Mouse (Mus musculus) hindbrain, embryonic 14.5 days (tissue): ENCODE results near the gene Rnf185. TPM values are rescaled to one million over a fixed set of nuclear protein-coding genes. Genes with fewer than 3 reads are reported as not detected.

Experiments
- ATAC-seq: fragments of 200-750 bp; cut with Nextera tagmentation; 2 replicates; pipeline ENCODE4 v1.8.0; 2017; ENCODE audit warnings: moderate number of reproducible peaks, mild to moderate bottlenecking, moderate TSS enrichment, moderate library complexity; ENCODE audit not compliant: low FRiP score
- DNase-seq: peaks from one replicate; pipeline ENCODE4 v3.0.0-alpha.2; 2015; ENCODE audit warnings: low spot score
- H3K27ac ChIP-seq: fragments of 300-500 bp; sonication (generic); 2 replicates; pipeline ENCODE4 v1.5.1; 2014; ENCODE audit warnings: mild to moderate bottlenecking, moderate library complexity
- H3K27me3 ChIP-seq: fragments of 300-500 bp; sonication (generic); 2 replicates; pipeline ENCODE4 v1.6.1; 2014; ENCODE audit warnings: mild to moderate bottlenecking, low read length, mixed read lengths; ENCODE audit not compliant: control insufficient read depth, insufficient read depth
- H3K36me3 ChIP-seq: fragments of 300-500 bp; sonication (generic); replicated peaks from 2 replicates; pipeline ENCODE4 v1.6.1; 2014; ENCODE audit not compliant: control insufficient read depth, insufficient read depth
- H3K4me1 ChIP-seq: fragments of 300-500 bp; sonication (generic); replicated peaks from 2 replicates; pipeline ENCODE4 v1.6.1; 2014; ENCODE audit warnings: antibody characterized with exemption, low read length, mixed read lengths; ENCODE audit not compliant: control insufficient read depth, insufficient read depth
- H3K4me2 ChIP-seq: fragments of 300-500 bp; sonication (generic); replicated peaks from 2 replicates; pipeline ENCODE4 v1.6.1; 2014; ENCODE audit warnings: mild to moderate bottlenecking, moderate library complexity
- H3K4me3 ChIP-seq: fragments of 300-500 bp; sonication (generic); replicated peaks from 2 replicates; pipeline ENCODE4 v1.5.1; 2014; ENCODE audit warnings: mild to moderate bottlenecking, low read length
- H3K9ac ChIP-seq: fragments of 300-500 bp; sonication (generic); 2 replicates; pipeline ENCODE4 v1.6.1; 2014
- H3K9me3 ChIP-seq: fragments of 300-500 bp; sonication (generic); 2 replicates; pipeline ENCODE4 v1.6.1; 2016; ENCODE audit warnings: low read length; ENCODE audit not compliant: control insufficient read depth
- WGBS: fragments of 180-500 bp; shearing (Covaris S2); extraction: QIAGEN DNeasy Blood & Tissue Kit; methylation state at CpG from one replicate; pipeline ENCODE4 v1.1.7; 2014; 5-methylcytosine and 5-hydroxymethylcytosine counted together
- polyA plus RNA-seq: library from polyadenylated mRNA; unstranded; fragments of >200 nt; fragmentation: Nextera tagmentation; extraction: Ambion mirVana; gene quantifications from 2 replicates; pipeline ENCODE4 v1.2.1, GENCODE M21; 2014

Rnf185 gene
- polyA plus RNA-seq, 1 experiment from 2014 or later = 46.3 TPM

DNA sequence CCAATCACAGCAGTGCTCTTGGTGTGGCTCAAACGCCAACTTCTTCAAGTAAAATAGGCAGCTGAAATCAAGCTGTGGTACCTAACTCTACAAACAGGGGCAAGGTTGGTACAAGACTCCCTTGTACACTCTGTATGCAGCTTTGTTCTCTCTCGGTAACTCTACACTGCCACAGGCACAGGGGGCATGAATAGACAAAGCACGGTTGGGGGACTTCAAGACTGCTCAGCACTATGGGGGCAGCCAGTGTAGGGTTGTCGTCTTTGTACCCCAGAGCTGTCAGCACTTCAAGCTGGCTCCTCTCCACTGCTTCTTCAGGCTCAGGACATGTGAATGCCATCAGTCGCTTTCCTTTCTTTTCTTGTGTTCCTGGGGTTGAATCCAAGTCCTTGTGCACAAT, 57.6 kb downstream of the Rnf185 start:
- no peaks in the 10 kb centered on the region for H3K36me3 ChIP-seq
- peak overlapping the region; percentile 24; the same call in 1 of the 2 replicates for H3K27ac ChIP-seq
- no peak overlapping the region for H3K9ac ChIP-seq
- ATAC-seq (peak; percentile 38; the same call in 1 of the 2 replicates), DNase-seq (no peak)
- H3K4me2 ChIP-seq = no peak overlapping the region
- H3K4me1 ChIP-seq = 0 out of 2 replicates have a peak, but pooled peaks cover 6% of the 10 kb centered on the region
- 44% methylated on average over 5 of the region's 5 CpGs for WGBS
- H3K4me3 ChIP-seq = no peak overlapping the region
- no peaks in the 10 kb centered on the region for H3K9me3 ChIP-seq
- no peaks in the 10 kb centered on the region for H3K27me3 ChIP-seq

DNA sequence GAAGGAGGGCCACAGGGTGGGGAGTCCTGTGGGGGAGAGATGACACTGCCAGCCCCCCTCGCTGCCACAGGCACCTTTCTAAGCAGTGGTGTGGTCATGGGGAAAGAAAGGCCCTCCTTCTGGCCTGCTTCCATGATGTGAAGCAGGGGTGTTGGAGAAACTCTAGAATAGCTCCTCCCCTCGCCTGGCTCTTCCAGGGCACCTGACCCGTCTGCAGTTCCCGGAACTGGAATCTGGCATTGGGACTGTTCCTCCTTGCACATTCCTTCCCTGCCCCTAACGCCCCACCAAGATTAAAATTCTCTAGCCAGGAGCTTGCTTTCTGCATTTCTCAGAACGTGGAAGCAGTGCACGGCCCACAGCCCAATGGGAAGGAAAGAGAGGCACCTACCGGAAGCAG, 59.6 kb downstream of the Rnf185 start:
- Histone ChIP-seq H3K9ac (no peak overlapping the region), H3K27me3 (no peaks in the 10 kb centered on the region), H3K27ac (no peak overlapping the region), H3K36me3 (no peaks in the 10 kb centered on the region), H3K4me3 (no peak overlapping the region), H3K4me2 (no peak overlapping the region), H3K9me3 (no peaks in the 10 kb centered on the region), H3K4me1 (0 out of 2 replicates have a peak, but pooled peaks cover 6% of the 10 kb centered on the region)
- WGBS = 88% methylated on average over 8 of the region's 8 CpGs
- ATAC-seq (no peak), DNase-seq (no peak)

DNA sequence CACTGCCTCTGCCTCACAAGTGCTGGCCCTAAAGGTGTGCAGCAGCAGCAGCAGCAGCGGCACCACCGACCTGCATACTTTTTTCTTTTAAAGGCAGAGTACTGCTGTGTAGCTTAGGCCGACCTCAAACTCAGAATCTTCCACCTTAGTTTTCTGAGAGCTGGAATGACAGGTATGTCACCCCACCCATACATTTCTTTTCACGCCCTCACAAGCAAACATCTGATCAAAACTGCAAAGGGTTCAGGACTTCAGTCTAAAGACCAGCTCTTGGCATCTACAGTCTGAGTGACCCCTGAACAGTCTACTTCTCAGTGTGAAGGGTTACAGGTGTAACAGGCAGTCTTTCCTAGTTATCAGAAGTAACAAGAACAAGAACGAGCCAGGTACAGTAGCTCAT, 61.4 kb downstream of the Rnf185 start:
- ATAC-seq = no peak
- H3K4me1 ChIP-seq = no peaks in the 10 kb centered on the region
- H3K4me2 ChIP-seq = no peak overlapping the region
- 94% methylated on average over 5 of the region's 5 CpGs for WGBS
- no peaks in the 10 kb centered on the region for H3K36me3 ChIP-seq
- H3K9me3 ChIP-seq = no peaks in the 10 kb centered on the region
- no peak for DNase-seq
- H3K9ac ChIP-seq = no peak overlapping the region
- H3K4me3 ChIP-seq = no peak overlapping the region
- no peak overlapping the region for H3K27ac ChIP-seq
- H3K27me3 ChIP-seq = no peaks in the 10 kb centered on the region

DNA sequence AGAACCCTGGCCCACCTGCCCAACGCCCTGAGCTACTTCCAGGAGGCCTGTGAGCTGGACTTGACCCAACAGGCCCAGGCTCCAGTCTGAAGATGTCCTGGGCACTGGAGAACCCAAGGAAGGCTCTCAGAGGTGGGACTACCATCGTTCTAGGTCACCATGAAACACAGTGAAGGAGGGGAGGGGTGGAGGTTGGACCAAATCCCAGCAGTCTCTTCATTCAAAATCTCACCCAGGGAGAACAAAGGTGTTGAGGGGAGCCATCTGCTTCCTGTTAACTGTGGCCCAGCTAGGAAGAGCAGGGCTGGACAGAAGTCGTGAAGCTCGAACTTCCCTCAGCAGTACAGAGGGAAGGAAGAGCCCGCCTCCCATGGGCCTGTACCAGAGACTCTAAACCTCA, 62.2 kb downstream of the Rnf185 start:
- ATAC-seq (no peak), DNase-seq (no peak)
- Histone ChIP-seq H3K9me3 (no peaks in the 10 kb centered on the region), H3K27me3 (no peaks in the 10 kb centered on the region), H3K27ac (no peak overlapping the region), H3K4me3 (no peak overlapping the region), H3K36me3 (no peaks in the 10 kb centered on the region), H3K9ac (no peak overlapping the region), H3K4me1 (no peaks in the 10 kb centered on the region), H3K4me2 (no peak overlapping the region)
- 74% methylated on average over 5 of the region's 5 CpGs for WGBS

DNA sequence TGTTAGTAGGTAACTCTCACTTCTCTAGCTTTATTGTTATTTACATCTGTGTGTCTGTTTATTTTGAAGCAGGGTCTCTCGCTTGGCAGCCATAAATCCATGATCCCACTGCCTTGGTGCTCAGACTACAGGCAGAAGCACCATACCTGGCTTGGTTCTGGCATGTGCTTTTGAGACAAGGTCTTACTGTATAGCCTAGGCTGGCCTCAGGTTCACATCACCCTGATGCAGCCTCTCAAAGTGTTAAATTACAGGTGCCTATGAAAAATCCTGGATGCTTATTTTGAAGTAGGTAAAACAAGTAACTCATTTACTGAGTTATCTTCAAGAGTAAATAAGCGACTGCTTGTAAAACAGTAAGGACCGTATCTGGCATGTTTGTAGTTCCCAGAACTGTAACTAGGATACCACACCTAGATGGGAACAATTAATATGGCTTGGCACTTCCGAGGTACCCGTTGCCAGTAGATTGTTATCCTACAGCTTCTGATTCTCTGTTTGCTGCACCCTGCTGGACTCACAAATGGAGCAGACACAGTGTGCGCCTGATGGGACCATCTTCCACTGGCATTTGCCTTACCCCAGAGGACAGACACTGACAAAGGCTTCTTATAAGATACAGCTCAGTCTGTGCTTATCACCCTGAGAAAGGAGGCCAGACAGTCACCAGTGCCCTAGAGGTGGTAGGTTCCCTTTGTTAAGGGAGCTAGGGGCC, 64.5 kb downstream of the Rnf185 start:
- H3K9me3 ChIP-seq = no peaks in the 10 kb centered on the region
- no peak for ATAC-seq
- H3K9ac ChIP-seq = no peak overlapping the region
- WGBS = 82% methylated on average over 6 of the region's 6 CpGs
- no peaks in the 10 kb centered on the region for H3K36me3 ChIP-seq
- H3K4me2 ChIP-seq = no peak overlapping the region
- H3K27ac ChIP-seq = no peak overlapping the region
- H3K4me3 ChIP-seq = no peak overlapping the region
- H3K27me3 ChIP-seq = no peaks in the 10 kb centered on the region
- H3K4me1 ChIP-seq = no peaks in the 10 kb centered on the region
- DNase-seq = no peak

DNA sequence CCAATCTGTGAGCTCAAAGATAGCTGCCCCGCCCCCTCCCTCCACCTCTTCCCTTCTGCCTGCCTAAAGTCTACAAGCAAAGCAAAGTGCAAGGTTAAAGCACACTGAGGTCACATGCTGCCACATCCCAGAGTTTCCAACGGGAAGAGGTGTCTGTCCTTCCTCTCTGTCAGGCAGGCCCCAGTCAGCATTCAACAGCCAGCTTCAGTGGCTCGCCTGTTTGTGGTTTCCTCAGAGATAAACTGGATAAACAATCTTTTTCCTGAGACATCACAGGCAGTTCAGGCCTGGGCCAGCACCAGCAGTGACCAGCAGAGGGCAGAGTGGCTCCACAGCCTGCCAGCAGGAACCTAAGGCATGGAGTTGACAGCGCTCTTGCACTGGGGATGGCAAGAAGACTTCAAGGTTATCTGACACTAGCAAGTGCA, 65.2 kb downstream of the Rnf185 start:
- DNase-seq (peak; percentile 85), ATAC-seq (peak; percentile 69; the same call in 1 of the 2 replicates)
- Histone ChIP-seq H3K27ac (no peak overlapping the region), H3K9ac (no peak overlapping the region), H3K36me3 (no peaks in the 10 kb centered on the region), H3K27me3 (no peaks in the 10 kb centered on the region), H3K4me2 (no peak overlapping the region), H3K9me3 (no peaks in the 10 kb centered on the region), H3K4me3 (no peak overlapping the region), H3K4me1 (no peaks in the 10 kb centered on the region)
- 30% methylated on average over 4 of the region's 4 CpGs for WGBS

DNA sequence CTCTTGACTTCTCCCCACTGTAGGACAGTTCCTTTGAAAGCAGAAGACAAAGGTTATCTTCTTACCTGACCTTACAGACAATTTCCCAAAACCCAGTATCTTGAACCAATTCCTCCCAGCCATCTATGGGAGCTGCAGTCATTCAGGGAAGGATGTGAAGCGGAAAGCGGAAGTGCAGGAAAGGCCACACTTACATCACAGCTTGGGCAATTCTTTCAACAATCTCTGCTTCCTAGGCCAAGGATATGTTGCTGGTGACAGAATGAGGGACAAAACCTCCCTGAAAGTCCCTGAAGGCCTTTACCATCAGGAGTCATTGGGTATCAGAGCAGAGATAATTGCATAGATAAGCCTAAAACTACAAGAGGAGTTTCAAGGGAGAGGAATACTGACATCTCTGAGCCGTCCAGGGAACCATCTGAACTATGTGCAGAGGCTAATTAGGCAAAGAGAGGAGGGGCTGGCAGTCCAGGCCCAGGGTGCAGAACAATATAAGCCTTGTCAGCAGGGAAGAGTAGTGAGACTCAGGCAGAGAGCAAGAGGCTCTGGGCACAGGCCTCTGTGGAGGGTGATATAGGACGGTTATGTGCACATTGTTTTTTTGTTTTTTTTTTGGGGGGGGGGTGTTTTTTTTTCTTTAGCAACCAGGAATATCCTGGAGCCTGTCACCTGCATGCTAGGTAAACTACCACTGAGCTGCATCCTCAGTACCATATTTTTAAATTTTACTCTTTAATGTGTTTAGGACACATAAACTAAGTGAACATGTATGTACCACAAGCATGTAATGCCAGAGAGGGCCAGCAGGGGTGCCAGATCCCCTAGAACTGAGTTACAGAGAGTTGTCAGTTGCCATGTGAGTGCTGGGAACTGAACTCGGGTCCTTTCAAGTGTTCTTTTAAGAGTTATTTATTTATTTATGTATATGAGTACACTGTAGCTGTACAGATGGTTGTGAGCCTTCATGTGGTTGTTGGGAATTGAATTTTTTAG, 69.3 kb downstream of the Rnf185 start:
- Histone ChIP-seq H3K4me1 (no peaks in the 10 kb centered on the region), H3K4me2 (no peak overlapping the region), H3K9me3 (no peaks in the 10 kb centered on the region), H3K36me3 (no peaks in the 10 kb centered on the region), H3K4me3 (no peak overlapping the region), H3K9ac (no peak overlapping the region), H3K27me3 (no peaks in the 10 kb centered on the region), H3K27ac (no peak overlapping the region)
- peak; percentile 40; the same call in 1 of the 2 replicates for ATAC-seq
- DNase-seq = no peak
- 78% methylated on average over 5 of the region's 5 CpGs for WGBS

DNA sequence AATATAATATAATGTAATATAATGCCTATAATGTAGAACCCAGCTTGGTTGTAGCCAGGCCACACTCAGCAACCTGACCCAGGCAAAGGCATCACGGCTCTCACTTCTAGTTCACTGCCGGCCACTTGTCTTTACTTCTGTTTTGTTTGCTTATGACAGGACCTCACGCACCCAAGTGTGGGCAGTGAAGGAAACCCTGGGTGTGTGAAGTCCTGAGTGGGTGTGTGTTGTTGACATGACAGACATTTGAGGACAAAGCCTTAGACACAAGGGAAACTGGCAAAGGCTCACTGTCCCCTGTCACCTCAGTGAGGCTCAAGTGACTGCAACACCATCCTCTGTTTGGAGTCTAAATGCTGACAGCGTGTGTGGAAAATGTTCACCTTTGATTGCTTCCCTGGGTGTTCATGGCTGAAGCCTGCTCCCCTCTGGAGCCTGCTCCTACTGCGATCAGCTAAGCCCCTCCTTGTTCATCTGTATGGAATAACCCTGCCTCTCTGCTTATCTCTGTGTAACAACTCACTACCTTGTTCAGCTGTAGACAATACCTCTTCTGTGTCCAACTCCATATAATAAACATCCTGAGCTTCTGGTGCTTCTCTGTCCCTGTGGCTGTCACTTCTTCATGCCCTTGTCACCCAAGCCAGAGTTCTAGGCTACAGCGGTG, 70.9 kb downstream of the Rnf185 start:
- WGBS = 93% methylated on average over 6 of the region's 6 CpGs
- no peak overlapping the region for H3K4me3 ChIP-seq
- no peak overlapping the region for H3K9ac ChIP-seq
- H3K4me2 ChIP-seq = no peak overlapping the region
- no peaks in the 10 kb centered on the region for H3K4me1 ChIP-seq
- DNase-seq = no peak
- H3K36me3 ChIP-seq = no peaks in the 10 kb centered on the region
- ATAC-seq = no peak
- H3K27ac ChIP-seq = no peak overlapping the region
- H3K9me3 ChIP-seq = no peaks in the 10 kb centered on the region
- H3K27me3 ChIP-seq = no peaks in the 10 kb centered on the region

DNA sequence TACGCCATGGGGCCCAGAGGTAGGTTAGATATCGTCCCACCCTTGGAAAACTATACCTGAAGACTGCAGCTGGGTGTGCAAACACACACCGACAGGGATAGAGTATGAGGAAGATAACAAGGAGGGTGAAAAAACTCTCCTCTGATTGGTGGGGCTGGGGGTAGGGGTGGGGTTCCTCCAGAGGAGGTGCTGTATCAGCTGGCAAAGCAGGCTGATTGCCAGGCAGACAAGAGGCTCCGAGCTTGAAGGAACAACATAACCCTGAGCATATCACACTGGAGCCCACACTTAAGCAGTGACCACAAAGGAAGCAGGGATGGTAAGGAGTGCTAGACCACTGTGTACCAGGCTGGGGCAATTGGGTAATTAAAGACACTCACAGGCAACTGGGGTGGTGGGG, 72.7 kb downstream of the Rnf185 start:
- Histone ChIP-seq H3K36me3 (no peaks in the 10 kb centered on the region), H3K27ac (no peak overlapping the region), H3K4me1 (0 out of 2 replicates have a peak, but pooled peaks cover 1% of the 10 kb centered on the region), H3K4me2 (no peak overlapping the region), H3K4me3 (no peak overlapping the region), H3K27me3 (no peaks in the 10 kb centered on the region), H3K9ac (no peak overlapping the region), H3K9me3 (no peaks in the 10 kb centered on the region)
- no peak for DNase-seq
- 83% methylated on average over 4 of the region's 4 CpGs for WGBS
- no peak for ATAC-seq
